Mouse (Mus musculus): Measurements from ENCODE around the gene Ugt1a7c.
"Not testable (repeated sequence)": the region's sequence is repeated elsewhere in the genome, so short reads cannot be mapped to it uniquely, and the experiment has no call there.

Ugt1a7c gene

GRCm38 (mm10) chr1:88112769-88113168 lies 17.9 kb downstream of the Ugt1a7c start:
- not testable (repeated sequence) for DNase-seq (ENCODE audit: inconsistent age in 2 of 2, low spot score in 1 of 2)

DNA sequence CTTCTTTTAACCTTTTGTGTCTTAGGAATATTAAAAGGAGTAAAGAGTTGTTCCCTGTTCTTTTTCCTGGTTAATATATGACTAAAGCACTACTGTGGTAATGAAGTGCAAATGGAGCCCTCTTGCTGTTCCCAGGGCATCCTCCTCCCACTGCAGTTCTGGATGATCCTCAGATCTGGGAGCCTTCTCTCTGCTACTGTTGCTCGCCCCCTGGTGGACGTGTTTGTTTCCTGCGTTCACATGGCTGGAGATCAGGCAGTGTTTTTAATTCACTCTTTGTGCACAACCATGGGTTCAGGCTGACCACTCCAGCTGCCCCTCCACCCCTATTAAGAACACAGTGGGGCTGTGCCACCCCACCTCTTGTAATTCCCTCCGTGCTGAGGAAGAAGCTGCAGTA lies 25.7 kb downstream of the Ugt1a7c start:
- peak in 1 of 2 experiments; percentile 52 for DNase-seq (ENCODE audit: inconsistent age in 2 of 2, low spot score in 1 of 2)

DNA sequence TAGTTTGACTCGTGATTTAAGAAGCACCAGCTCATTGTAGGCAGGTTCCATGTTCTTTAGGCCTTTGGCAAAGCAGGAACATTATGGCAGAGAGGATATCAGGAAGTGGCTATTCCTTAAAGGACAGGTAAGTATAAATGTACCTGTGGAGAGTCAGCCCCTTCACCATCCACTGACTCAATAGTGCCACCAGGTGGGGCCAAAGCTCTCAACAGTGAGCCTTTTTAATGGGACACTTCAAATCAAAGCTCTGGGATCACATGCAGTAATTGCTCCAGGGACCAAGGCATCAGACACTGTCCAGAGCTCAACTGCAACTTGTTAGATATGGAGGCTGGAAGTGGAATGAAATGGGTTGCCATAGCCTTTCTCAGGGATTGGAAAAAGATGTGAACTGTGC lies 26.7 kb downstream of the Ugt1a7c start:
- peak in 1 of 2 experiments; percentile 67 for DNase-seq (ENCODE audit: inconsistent age in 2 of 2, low spot score in 1 of 2)

DNA sequence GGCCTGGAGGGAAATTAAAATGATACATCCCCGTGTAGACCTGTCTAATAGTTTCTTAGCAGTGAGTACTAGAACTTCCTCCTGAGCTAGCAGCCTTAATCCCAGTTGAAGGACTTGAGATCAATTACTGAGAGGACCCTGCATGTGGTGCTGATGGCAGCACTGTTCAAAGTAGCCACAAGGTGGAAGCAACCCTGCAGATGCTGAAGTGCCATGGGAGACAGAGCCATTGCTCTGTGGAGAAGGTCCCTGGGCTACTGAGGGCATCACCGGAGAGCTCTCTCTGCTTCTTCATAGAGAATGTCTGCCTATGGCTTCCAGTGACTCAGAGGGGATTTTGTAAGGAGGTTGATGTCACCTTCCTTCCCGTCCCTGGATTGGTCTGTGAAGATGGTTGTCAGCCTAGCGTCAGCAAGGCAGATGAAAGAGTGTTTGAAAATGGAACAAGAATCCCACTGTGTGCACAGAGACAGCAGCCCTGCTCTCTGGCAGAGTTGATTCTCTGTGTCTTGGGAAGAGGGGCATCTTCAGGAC lies 31.0 kb downstream of the Ugt1a7c start:
- DNase-seq (ENCODE audit: inconsistent age in 2 of 2, low spot score in 1 of 2) = not testable (repeated sequence)

GRCm38 (mm10) chr1:88129091-88129490 lies 34.2 kb downstream of the Ugt1a7c start:
- DNase-seq (ENCODE audit: inconsistent age in 2 of 2, low spot score in 1 of 2) = peak in 1 of 2 experiments; percentile 76

DNA sequence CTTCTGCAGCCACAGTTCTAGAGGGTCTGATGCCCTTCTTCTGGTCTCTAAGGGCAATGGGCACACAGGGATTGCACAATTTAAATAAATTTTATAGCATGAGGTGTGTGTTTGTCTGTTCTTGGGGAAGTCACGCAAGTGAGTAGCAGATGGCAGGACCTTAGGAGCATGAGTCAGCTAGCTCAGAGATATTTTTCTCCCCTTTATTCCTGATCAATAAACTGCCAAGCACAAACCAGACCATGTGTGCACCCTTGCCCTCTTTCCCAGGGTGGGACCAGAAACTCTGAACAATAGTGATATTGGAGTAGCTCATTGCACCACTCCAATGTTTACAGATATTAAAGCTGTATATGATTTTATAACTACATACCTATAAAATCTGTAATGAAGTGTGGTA lies 35.4 kb downstream of the Ugt1a7c start:
- not testable (repeated sequence) for DNase-seq (ENCODE audit: inconsistent age in 2 of 2, low spot score in 1 of 2)

GRCm38 (mm10) chr1:88133908-88134456 lies 39.1 kb downstream of the Ugt1a7c start:
- DNase-seq (ENCODE audit: inconsistent age in 2 of 2, low spot score in 1 of 2) = no peak

DNA sequence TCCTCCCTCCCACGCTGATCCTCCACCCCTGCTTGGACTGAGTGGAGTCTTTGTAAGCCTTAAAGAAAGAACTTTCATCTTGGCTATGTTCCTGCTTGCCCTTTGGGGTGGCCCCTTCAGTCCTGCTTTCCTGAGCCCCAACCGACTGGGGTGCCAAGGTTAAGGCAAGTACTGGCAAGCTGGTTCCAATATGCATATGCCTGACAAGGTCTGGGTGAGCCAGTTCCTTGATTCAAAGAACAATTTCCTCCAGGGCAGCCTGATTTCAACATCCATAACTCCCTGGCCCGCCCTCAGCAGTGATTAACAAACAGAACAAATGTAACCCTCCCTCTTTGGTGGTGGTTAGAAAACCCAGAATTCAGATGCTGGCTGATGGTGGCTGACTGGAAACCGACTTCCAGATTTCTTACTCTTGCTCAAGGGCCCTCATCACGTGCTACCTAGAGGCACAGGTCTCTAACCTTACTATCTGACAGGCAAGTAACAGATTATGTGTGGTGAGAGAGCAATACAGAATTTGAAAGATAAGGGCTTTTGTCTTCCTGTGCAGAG lies 39.7 kb downstream of the Ugt1a7c start, which contains the start of gene Ugt1a6a:
Ugt1a6a (plus strand) TSS at position 353 of the 555 bp plus-strand sequence.
- DNase-seq (ENCODE audit: inconsistent age in 2 of 2, low spot score in 1 of 2) = peak; percentile 23 to 76

- peak in 1 of 2 experiments; percentile 56 for DNase-seq (ENCODE audit: inconsistent age in 2 of 2, low spot score in 1 of 2)
Observed at GRCm38 (mm10) chr1:88135229-88135904, 40.5 kb downstream of the Ugt1a7c start.

DNA sequence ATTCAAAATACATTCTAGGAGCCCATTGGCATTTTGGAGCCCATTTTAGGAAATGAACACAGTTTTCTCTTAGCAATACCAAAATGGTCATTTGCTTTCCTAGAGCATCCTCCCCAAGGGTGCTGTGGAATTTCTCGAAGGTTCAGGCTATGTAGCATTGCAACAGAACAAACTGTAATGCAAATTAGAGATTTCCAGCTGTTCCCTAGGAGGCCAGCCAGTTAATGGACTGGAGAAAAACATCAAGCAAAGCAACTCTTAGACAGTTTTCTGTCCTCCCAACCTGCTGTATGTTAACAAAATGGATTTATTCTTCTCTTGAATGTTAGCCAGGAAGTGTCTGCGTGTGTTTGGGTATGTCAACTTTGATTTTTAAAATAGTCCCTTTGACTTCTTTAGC lies 41.8 kb downstream of the Ugt1a7c start:
- no peak for DNase-seq (ENCODE audit: inconsistent age in 2 of 2, low spot score in 1 of 2)

- DNase-seq (ENCODE audit: inconsistent age in 2 of 2, low spot score in 1 of 2) = no peak
Observed at GRCm38 (mm10) chr1:88137264-88137663, 42.4 kb downstream of the Ugt1a7c start.

GRCm38 (mm10) chr1:88138145-88138544 lies 43.3 kb downstream of the Ugt1a7c start:
- no peak for DNase-seq (ENCODE audit: inconsistent age in 2 of 2, low spot score in 1 of 2)

DNA sequence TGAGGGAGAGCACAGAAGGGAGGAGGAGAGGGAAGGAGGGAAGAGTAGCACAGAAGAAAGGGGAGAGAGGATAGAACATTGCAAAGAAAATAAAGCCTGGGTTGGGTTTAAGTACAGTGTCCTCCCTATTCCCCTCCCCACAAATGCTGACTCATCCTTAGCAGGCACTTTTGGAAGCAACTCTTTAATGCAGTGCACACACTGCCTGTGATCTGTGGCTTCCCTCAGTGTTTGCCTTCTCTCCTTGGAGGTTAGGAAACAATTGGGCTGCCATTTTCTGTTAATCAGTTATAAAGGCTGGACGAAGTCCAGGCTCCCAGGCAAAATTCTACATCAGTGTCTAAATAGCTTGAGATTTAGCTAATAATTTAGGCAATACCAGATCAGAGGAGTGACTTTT lies 45.6 kb downstream of the Ugt1a7c start:
- DNase-seq (ENCODE audit: inconsistent age in 2 of 2, low spot score in 1 of 2) = not testable (repeated sequence)

GRCm38 (mm10) chr1:88143966-88144675 lies 49.3 kb downstream of the Ugt1a7c start:
- DNase-seq (ENCODE audit: inconsistent age in 2 of 2, low spot score in 1 of 2) = peak; percentile 23 to 71

- DNase-seq (ENCODE audit: inconsistent age in 2 of 2, low spot score in 1 of 2) = peak in 1 of 2 experiments; percentile 59
Observed at GRCm38 (mm10) chr1:88145278-88145677, 50.4 kb downstream of the Ugt1a7c start.

DNA sequence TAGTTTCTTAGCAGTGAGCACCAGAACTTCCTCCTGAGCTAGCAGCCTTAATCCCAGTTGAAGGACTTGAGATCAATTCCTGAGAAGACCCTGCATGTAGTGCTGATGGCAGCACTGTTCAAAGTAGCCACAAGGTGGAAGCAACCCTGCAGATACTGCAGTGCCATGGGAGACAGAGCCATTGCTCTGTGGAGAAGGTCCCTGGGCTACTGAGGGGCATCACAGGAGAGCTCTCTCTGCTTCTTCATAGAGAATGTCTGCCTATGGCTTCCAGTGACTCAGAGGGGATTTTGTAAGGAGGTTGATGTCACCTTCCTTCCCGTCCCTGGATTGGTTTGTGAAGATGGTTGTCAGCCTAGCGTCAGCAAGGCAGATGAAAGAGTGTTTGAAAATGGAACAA lies 55.3 kb downstream of the Ugt1a7c start:
- DNase-seq (ENCODE audit: inconsistent age in 2 of 2, low spot score in 1 of 2) = peak in 1 of 2 experiments; percentile 48

DNA sequence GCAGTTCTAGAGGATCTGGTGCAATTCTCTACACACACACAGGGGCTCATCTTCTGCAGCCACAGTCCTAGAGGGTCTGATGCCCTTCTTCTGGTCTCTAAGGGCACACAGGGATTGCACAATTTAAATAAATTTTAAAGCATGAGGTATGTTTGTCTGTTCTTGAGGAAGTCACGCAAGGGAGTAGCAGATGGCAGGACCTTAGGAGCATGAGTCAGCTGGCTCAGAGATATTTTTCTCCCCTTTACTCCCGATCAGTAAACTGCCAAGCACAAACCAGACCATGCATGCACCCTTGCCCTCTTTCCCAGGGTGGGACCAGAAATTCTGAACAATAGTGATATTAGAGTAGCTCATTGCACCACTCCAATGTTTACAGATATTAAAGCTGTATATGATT lies 63.6 kb downstream of the Ugt1a7c start:
- DNase-seq (ENCODE audit: inconsistent age in 2 of 2, low spot score in 1 of 2) = peak in 1 of 2 experiments; percentile 34

- no peak for DNase-seq (ENCODE audit: inconsistent age in 2 of 2, low spot score in 1 of 2)
Observed at GRCm38 (mm10) chr1:88165711-88166110, 70.8 kb downstream of the Ugt1a7c start, which contains the start of gene Ugt1a5. Ugt1a5 (plus strand) TSS chr1:88166012.

GRCm38 (mm10) chr1:88172190-88172589 lies 77.3 kb downstream of the Ugt1a7c start:
- DNase-seq (ENCODE audit: inconsistent age in 2 of 2, low spot score in 1 of 2) = peak in 1 of 2 experiments; percentile 32

DNA sequence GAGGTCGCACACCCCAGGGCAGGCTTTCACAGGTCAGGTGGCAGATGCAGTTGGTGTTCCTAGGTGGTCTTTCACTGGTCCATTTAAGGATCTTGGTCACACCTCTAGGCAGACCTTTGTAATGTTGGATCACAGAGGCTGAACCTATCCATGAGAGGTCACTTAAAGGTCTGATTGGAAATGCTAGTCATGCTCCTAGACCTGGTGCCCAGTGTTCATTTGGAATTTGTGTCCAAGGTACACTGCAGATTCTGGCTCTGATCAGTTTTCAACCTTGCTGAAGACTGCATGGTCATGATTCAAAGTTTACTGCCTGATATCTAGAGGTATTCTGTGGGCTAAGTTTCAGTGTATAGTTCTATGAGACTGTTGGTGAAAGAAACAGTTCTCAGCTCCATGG lies 84.8 kb downstream of the Ugt1a7c start:
- no peak for DNase-seq (ENCODE audit: inconsistent age in 2 of 2, low spot score in 1 of 2)

- DNase-seq (ENCODE audit: inconsistent age in 2 of 2, low spot score in 1 of 2) = no peak
Observed at GRCm38 (mm10) chr1:88186325-88186935, 91.6 kb downstream of the Ugt1a7c start.

Measured in adrenal gland, adult (tissue).